Mouse (Mus musculus) megakaryocyte, embryonic 14.5 days (primary cell): Measurements from ENCODE around the gene Tmem204. TPM values are rescaled to one million over a fixed set of nuclear protein-coding genes. Genes with fewer than 3 reads are reported as not detected.

Experiments used
- H3K27me3 ChIP-seq: replicated peaks from 2 replicates; pipeline ENCODE3; 2012; ENCODE audit warnings: inconsistent platforms
- H3K36me3 ChIP-seq: replicated peaks from 2 replicates; pipeline ENCODE3; 2012; ENCODE audit warnings: low read length, inconsistent platforms, mixed read lengths
- H3K4me1 ChIP-seq: 2 replicates; pipeline ENCODE4 v1.6.1; 2012; ENCODE audit warnings: inconsistent platforms
- H3K4me3 ChIP-seq: replicated peaks from 2 replicates; pipeline ENCODE3; 2012; ENCODE audit warnings: moderate library complexity, mild to moderate bottlenecking, inconsistent platforms
- H3K9me3 ChIP-seq: 2 replicates; pipeline ENCODE4 v1.6.1; 2012; ENCODE audit warnings: inconsistent platforms
- FLI1 ChIP-seq: IDR thresholded peaks from 2 replicates; pipeline ENCODE4 v1.6.1; 2012; ENCODE audit warnings: low read length, inconsistent platforms, mixed read lengths
- GATA1 ChIP-seq: IDR thresholded peaks from 3 replicates; pipeline ENCODE4 v1.6.1; 2012; ENCODE audit warnings: mixed read lengths, low read length, inconsistent platforms, borderline replicate concordance
- polyA plus RNA-seq: library from polyadenylated mRNA; stranded (reverse); fragments of >175 nt; gene quantifications from 2 replicates; pipeline ENCODE4 v1.2.3, GENCODE M21; 2012; ENCODE audit warnings: low replicate concordance; ENCODE audit not compliant: insufficient read depth

Tmem204 gene
- polyA plus RNA-seq, 1 experiment = not detected

- Histone ChIP-seq H3K9me3 (no peaks in the 10 kb centered on the region), H3K4me3 (no peak overlapping the region), H3K36me3 (peaks cover 82% of the 10 kb centered on the region), H3K27me3 (no peaks in the 10 kb centered on the region), H3K4me1 (no peaks in the 10 kb centered on the region; the same call in 1 of the 2 replicates)
- TF ChIP-seq FLI1 (no peak), GATA1 (no peak)
Observed at GRCm38 (mm10) chr17:25090450-25090849, 7.1 kb upstream of the Tmem204 start.

- Histone ChIP-seq H3K27me3 (no peaks in the 10 kb centered on the region), H3K4me1 (peaks cover 4% of the 10 kb centered on the region; the same call in 1 of the 2 replicates), H3K9me3 (no peaks in the 10 kb centered on the region), H3K4me3 (no peak overlapping the region), H3K36me3 (peaks cover 69% of the 10 kb centered on the region)
- TF ChIP-seq GATA1 (no peak), FLI1 (no peak)
Observed at GRCm38 (mm10) chr17:25089158-25089557, 5.8 kb upstream of the Tmem204 start.

GRCm38 (mm10) chr17:25086724-25087123 lies 3.3 kb upstream of the Tmem204 start:
- Histone ChIP-seq H3K4me3 (no peak overlapping the region), H3K9me3 (no peaks in the 10 kb centered on the region), H3K4me1 (peaks cover 13% of the 10 kb centered on the region), H3K27me3 (no peaks in the 10 kb centered on the region), H3K36me3 (peaks cover 44% of the 10 kb centered on the region)
- no peak for TF ChIP-seq FLI1
- TF ChIP-seq GATA1 = no peak

- Histone ChIP-seq H3K4me1 (peaks cover 26% of the 10 kb centered on the region), H3K4me3 (no peak overlapping the region), H3K9me3 (no peaks in the 10 kb centered on the region), H3K36me3 (peaks cover 43% of the 10 kb centered on the region), H3K27me3 (no peaks in the 10 kb centered on the region)
- TF ChIP-seq GATA1 = no peak
- TF ChIP-seq FLI1 = no peak
Observed at GRCm38 (mm10) chr17:25084835-25085385, 1.5 kb upstream of the Tmem204 start.

- TF ChIP-seq FLI1 = no peak
- TF ChIP-seq GATA1 = no peak
- Histone ChIP-seq H3K9me3 (no peaks in the 10 kb centered on the region), H3K4me1 (peaks cover 32% of the 10 kb centered on the region), H3K4me3 (no peak overlapping the region), H3K36me3 (peaks cover 32% of the 10 kb centered on the region), H3K27me3 (no peaks in the 10 kb centered on the region)
Observed at GRCm38 (mm10) chr17:25082887-25083286, 504 bp downstream of the Tmem204 start.

GRCm38 (mm10) chr17:25082081-25082847 lies 1.1 kb downstream of the Tmem204 start:
- Histone ChIP-seq H3K4me1 (peaks cover 36% of the 10 kb centered on the region), H3K36me3 (peaks cover 26% of the 10 kb centered on the region), H3K9me3 (no peaks in the 10 kb centered on the region), H3K4me3 (peak overlapping the region; percentile 4), H3K27me3 (no peaks in the 10 kb centered on the region)
- TF ChIP-seq FLI1 (no peak), GATA1 (no peak)

- TF ChIP-seq GATA1 (no peak), FLI1 (no peak)
- Histone ChIP-seq H3K4me3 (no peak overlapping the region), H3K4me1 (peaks cover 36% of the 10 kb centered on the region), H3K27me3 (no peaks in the 10 kb centered on the region), H3K9me3 (no peaks in the 10 kb centered on the region), H3K36me3 (peaks cover 24% of the 10 kb centered on the region)
Observed at GRCm38 (mm10) chr17:25080960-25081381, 2.4 kb downstream of the Tmem204 start.

GRCm38 (mm10) chr17:25080210-25080609 lies 3.2 kb downstream of the Tmem204 start:
- no peaks in the 10 kb centered on the region for H3K9me3 ChIP-seq
- H3K4me1 ChIP-seq = peaks cover 36% of the 10 kb centered on the region
- peaks cover 24% of the 10 kb centered on the region for H3K36me3 ChIP-seq
- H3K27me3 ChIP-seq = no peaks in the 10 kb centered on the region
- no peak for TF ChIP-seq GATA1
- TF ChIP-seq FLI1 = no peak
- no peak overlapping the region for H3K4me3 ChIP-seq

- TF ChIP-seq GATA1 = no peak
- TF ChIP-seq FLI1 = no peak
- Histone ChIP-seq H3K4me3 (no peak overlapping the region), H3K27me3 (no peaks in the 10 kb centered on the region), H3K4me1 (peaks cover 29% of the 10 kb centered on the region), H3K36me3 (peaks cover 29% of the 10 kb centered on the region), H3K9me3 (no peaks in the 10 kb centered on the region)
Observed at GRCm38 (mm10) chr17:25077771-25078372, 5.5 kb downstream of the Tmem204 start.

GRCm38 (mm10) chr17:25076906-25077305 lies 6.5 kb downstream of the Tmem204 start:
- Histone ChIP-seq H3K27me3 (no peaks in the 10 kb centered on the region), H3K9me3 (no peaks in the 10 kb centered on the region), H3K4me3 (no peak overlapping the region), H3K4me1 (peaks cover 28% of the 10 kb centered on the region), H3K36me3 (peaks cover 33% of the 10 kb centered on the region)
- TF ChIP-seq FLI1 (no peak), GATA1 (no peak)
